Mouse (Mus musculus) heart, embryonic 14.5 days (tissue): Measurements from ENCODE around the gene 1700003E16Rik. TPM values are rescaled to one million over a fixed set of nuclear protein-coding genes. Genes with fewer than 3 reads are reported as not detected.

Experiments
- ATAC-seq: fragments of 200-750 bp; cut with Nextera tagmentation; 2 replicates; pipeline ENCODE4 v1.8.0; 2017; ENCODE audit warnings: low read depth, moderate TSS enrichment; ENCODE audit not compliant: insufficient number of reproducible peaks, insufficient read depth, low FRiP score
- H3K27ac ChIP-seq, 2 experiments: fragments of 200-500 bp in 1 of 2; fragments of 300-500 bp in 1 of 2; sonication (generic) in 1 of 2; replicated peaks in 1 of 2; 2 replicates each; pipeline ENCODE4 v1.5.1; 2012 to 2014; ENCODE audit warnings: low read depth in 2 of 2, low read length in 2 of 2, control low read depth in 1 of 2, mild to moderate bottlenecking in 1 of 2, mixed read lengths in 1 of 2; ENCODE audit not compliant: control insufficient read depth in 1 of 2, insufficient read depth in 1 of 2
- H3K27me3 ChIP-seq: fragments of 300-500 bp; sonication (generic); 2 replicates; pipeline ENCODE4 v1.6.1; 2014; ENCODE audit warnings: mild to moderate bottlenecking, low read length, control low read depth; ENCODE audit not compliant: control insufficient read depth, insufficient read depth
- H3K36me3 ChIP-seq: fragments of 300-500 bp; sonication (generic); 2 replicates; pipeline ENCODE4 v1.6.1; 2014; ENCODE audit warnings: mild to moderate bottlenecking, control low read depth, low read length, mixed read lengths; ENCODE audit not compliant: control insufficient read depth, insufficient read depth
- H3K4me1 ChIP-seq, 2 experiments: fragments of 200-500 bp in 1 of 2; fragments of 300-500 bp in 1 of 2; sonication (generic) in 1 of 2; 2 replicates each; pipeline ENCODE4 v1.6.1; 2012 to 2014; ENCODE audit warnings: low read length in 2 of 2, control low read depth in 1 of 2, mixed read lengths in 1 of 2; ENCODE audit not compliant: control insufficient read depth in 2 of 2, insufficient read depth in 2 of 2
- H3K4me2 ChIP-seq: fragments of 300-500 bp; sonication (generic); 2 replicates; pipeline ENCODE4 v1.6.1; 2014; ENCODE audit warnings: mild to moderate bottlenecking, low read length
- H3K4me3 ChIP-seq, 2 experiments: fragments of 200-500 bp in 1 of 2; fragments of 300-500 bp in 1 of 2; sonication (generic) in 1 of 2; 2 replicates each; pipeline ENCODE4 v1.5.1; 2012 to 2014; ENCODE audit warnings: low read length in 2 of 2, mild to moderate bottlenecking in 2 of 2, control low read depth in 1 of 2, low read depth in 1 of 2, moderate library complexity in 1 of 2; ENCODE audit not compliant: control insufficient read depth in 1 of 2, insufficient read depth in 1 of 2
- H3K9ac ChIP-seq: fragments of 300-500 bp; sonication (generic); 2 replicates; pipeline ENCODE4 v1.6.1; 2014; ENCODE audit warnings: mild to moderate bottlenecking, low read length
- H3K9me3 ChIP-seq: fragments of 300-500 bp; sonication (generic); 2 replicates; pipeline ENCODE4 v1.6.1; 2016; ENCODE audit warnings: low read length, control low read depth; ENCODE audit not compliant: control insufficient read depth
- WGBS: fragments of 180-500 bp; shearing (Covaris S2); extraction: QIAGEN DNeasy Blood & Tissue Kit; methylation state at CpG from one replicate; pipeline ENCODE4 v1.1.7; 2014; 5-methylcytosine and 5-hydroxymethylcytosine counted together
- polyA plus RNA-seq: library from polyadenylated mRNA; unstranded; fragments of >200 nt; fragmentation: Nextera tagmentation; extraction: Ambion mirVana; gene quantifications from 2 replicates; pipeline ENCODE4 v1.2.1, GENCODE M21; 2014

The 1700003E16Rik gene
- polyA plus RNA-seq, 1 experiment from 2014 or later = 0.31 TPM

DNA sequence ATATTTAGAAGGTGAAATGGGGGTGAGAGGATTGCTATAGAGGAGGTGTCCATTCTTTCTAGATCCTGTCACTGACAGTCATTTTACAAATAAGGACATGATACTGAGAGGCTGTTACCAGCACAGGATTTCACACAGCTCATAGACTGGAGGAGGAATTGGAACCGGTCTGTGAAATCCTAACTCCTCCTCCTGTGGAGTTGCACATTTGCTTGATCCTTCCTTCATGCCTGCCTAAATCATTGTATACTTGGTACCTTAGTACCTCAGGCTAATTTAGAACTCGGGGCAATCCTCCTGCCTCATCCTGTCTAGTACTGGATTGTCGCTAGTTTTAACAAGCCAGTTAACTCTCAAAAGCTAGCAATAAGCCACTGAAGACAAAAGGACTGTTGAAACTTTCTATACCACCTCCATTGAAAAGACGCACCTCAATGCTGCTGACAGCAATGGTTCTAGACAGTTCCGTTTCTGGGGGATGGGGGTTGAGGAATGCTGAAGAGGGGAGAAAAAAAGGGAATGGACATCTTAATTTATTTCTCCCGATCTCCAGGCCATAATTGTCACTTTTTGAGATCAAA is 8.9 kb downstream of the 1700003E16Rik start:
- no peak for ATAC-seq
- WGBS = 5% methylated on average over 6 of the region's 6 CpGs
- H3K36me3 ChIP-seq = no peaks in the 10 kb centered on the region; the same call in 1 of the 2 replicates
- H3K27ac ChIP-seq = peak overlapping the region in 1 of 2 experiments; percentile 64; a peak in 2 of 4 replicates
- peak overlapping the region; percentile 72 to 81 for H3K4me3 ChIP-seq
- peak overlapping the region; percentile 89 for H3K4me2 ChIP-seq
- H3K4me1 ChIP-seq = peaks cover 6 to 30% of the 10 kb centered on the region in 2 experiments; a peak in 3 of 4 replicates
- H3K27me3 ChIP-seq = peaks cover 27% of the 10 kb centered on the region
- peak overlapping the region; percentile 88 for H3K9ac ChIP-seq
- H3K9me3 ChIP-seq = no peaks in the 10 kb centered on the region

DNA sequence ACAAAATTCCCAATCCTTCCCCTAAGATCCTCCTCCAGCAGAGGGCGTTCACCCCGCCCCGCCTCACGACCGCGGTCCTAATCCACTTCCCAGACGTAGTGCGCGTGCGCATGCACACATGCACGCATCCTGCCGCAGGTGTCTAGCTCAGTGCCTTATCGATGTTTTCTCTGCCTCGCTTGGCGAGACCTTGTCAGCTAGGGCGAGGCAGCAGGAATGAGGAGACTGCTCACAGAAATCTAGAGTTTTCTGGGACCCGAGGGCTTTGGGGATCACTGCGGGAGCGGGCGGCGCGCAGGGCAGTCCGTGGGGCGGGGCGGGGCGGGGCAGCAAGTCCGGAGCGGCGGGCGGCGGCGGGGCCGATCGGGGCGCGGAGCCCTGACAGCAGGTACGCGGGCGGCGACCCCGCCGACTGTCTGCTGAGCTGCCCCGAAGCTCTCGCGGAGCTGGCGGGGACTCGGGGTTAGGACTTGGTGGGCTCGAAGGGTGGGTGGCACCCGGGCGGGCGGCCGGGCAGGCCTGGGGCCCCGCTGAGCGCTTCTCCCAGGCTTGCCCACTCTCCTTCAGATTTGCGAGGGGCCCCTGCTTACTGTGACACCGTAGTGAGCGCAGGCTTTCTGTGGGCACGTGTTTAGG is 9.5 kb downstream of the 1700003E16Rik start, which contains the start of gene Dctn1:
Gene Dctn1 (plus strand): TSS at position 314 of the 636 bp plus-strand sequence.
- peak within 1 kb of the TSS; percentile 72 to 81 for H3K4me3 ChIP-seq
- peak; percentile 77 for ATAC-seq
- under 1% methylated on average over 47 of the region's 58 CpGs for WGBS
- peak within 1 kb of the TSS; percentile 89 for H3K4me2 ChIP-seq
- peak within 1 kb of the TSS; percentile 88 for H3K9ac ChIP-seq
- no peaks in the 10 kb centered on the region; the same call in 1 of the 2 replicates for H3K36me3 ChIP-seq
- peaks cover 6 to 30% of the 10 kb centered on the region in 2 experiments; a peak in 3 of 4 replicates for H3K4me1 ChIP-seq
- H3K27me3 ChIP-seq = peaks cover 21% of the 10 kb centered on the region
- peak within 1 kb of the TSS; percentile 64 to 75; a peak in 3 of 4 replicates for H3K27ac ChIP-seq
- no peaks in the 10 kb centered on the region for H3K9me3 ChIP-seq

DNA sequence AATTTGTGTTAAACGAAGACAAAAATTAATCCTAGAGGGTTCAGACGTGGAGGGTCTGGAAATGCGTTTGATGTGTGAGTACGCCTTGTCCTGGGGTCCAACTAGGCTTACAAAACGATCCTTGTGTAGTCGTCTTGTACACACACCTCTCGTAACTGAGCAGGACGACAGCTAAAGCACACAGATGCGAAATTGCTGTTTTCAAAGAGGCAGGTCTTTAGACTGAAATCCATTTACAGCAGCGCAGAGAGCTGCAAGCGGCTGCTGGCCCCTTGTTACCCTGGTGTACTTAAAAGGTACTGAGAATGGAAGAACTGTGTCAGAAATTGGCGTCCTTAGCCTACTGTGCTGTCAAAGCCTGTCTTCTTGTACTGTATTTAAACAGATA is 10.0 kb downstream of the 1700003E16Rik start:
- H3K4me2 ChIP-seq = peak overlapping the region; percentile 89
- H3K9me3 ChIP-seq = no peaks in the 10 kb centered on the region
- no peak for ATAC-seq
- H3K4me1 ChIP-seq = peaks cover 6 to 30% of the 10 kb centered on the region in 2 experiments; a peak in 3 of 4 replicates
- 0% methylated on average over 12 of the region's 12 CpGs for WGBS
- H3K9ac ChIP-seq = peak overlapping the region; percentile 88
- H3K36me3 ChIP-seq = no peaks in the 10 kb centered on the region; the same call in 1 of the 2 replicates
- H3K4me3 ChIP-seq = peak overlapping the region; percentile 72 to 81
- H3K27me3 ChIP-seq = peaks cover 16% of the 10 kb centered on the region
- peak overlapping the region in 1 of 2 experiments; percentile 54; a peak in 2 of 4 replicates for H3K27ac ChIP-seq

DNA sequence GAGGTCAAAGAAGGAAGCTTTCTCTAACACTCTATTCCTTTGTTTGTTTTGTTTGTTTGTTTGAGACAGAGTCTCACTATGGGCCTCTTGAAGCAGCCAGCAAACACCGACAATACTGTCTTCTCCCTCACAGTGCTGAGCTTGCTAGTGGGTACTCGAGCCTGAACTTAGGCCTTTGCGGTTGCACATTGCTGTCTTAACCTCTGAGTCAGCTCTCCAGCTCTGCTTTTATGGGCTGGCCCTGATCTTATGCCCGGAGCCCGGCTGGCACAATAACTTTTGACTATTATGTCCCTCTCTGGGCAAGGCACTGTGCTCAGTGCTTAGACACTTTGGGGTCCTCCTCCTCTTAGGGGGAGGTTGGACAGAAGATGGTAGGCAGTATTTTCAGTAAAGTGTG is 13.7 kb downstream of the 1700003E16Rik start:
- 75% methylated on average over 5 of the region's 5 CpGs for WGBS
- Histone ChIP-seq H3K9me3 (no peaks in the 10 kb centered on the region), H3K4me3 (no peak overlapping the region), H3K9ac (no peak overlapping the region), H3K27ac (no peak overlapping the region), H3K4me2 (no peak overlapping the region), H3K27me3 (no peaks in the 10 kb centered on the region), H3K4me1 (peaks cover 0 to 16% of the 10 kb centered on the region in 2 experiments; a peak in 2 of 4 replicates), H3K36me3 (no peaks in the 10 kb centered on the region; the same call in 1 of the 2 replicates)
- no peak for ATAC-seq

DNA sequence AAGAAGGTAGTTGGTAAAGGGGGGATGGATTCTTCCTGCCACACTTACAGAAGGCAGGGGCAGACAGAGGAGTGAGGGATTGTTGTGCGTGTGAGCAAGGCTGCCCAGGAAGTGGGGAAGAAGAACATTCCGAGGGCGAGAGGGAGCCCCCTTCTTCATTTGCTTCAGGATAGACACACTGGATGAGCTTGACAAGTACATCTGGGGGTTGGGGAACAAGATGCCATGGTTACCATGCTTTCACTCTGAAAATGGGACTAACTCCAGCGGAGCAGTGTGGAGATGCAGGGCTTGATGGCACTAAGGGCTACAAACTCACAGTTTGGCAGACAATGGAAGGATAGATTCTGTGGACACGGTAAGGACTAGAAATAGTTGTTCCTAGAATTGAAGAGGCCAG is 14.9 kb downstream of the 1700003E16Rik start:
- Histone ChIP-seq H3K9ac (no peak overlapping the region), H3K36me3 (peaks cover 4% of the 10 kb centered on the region; the same call in 1 of the 2 replicates), H3K4me3 (no peak overlapping the region), H3K9me3 (no peaks in the 10 kb centered on the region), H3K4me1 (peaks cover 0 to 12% of the 10 kb centered on the region in 2 experiments; a peak in 2 of 4 replicates), H3K27me3 (no peaks in the 10 kb centered on the region), H3K27ac (no peak overlapping the region), H3K4me2 (no peak overlapping the region)
- WGBS = 87% methylated on average over 5 of the region's 5 CpGs
- ATAC-seq = no peak

DNA sequence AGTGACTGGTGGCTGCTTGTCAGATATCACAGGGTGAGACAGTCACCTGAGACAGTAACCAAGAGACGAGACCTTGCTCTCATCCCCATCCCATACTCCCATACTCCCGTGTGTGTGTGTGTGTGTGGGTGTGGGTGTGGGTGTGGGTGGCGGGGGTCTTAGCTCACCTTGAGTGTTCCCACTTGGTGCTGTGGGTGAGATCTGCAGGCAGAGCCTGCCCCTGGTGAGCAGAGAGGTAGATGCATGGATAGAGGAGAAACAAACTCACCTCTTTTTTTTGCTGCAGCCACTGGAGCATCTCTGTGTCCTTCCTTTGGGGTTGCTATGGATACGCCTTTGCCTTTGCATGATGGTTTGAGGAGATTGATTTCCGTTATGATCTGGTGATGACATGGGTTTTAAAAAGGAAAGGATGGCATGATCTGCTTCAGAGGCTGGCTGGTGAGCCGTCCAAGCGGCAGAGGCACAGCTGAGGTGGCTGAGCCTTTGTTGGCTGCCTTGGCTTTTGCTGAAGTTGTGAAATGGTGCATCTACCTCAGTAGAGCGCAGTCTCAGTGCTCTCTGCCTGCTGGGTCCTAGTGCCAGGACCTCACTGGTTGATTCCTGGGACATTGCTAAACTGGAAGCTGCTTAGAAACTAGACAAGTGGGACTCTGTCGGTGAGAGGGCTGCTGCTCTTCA is 16.2 kb downstream of the 1700003E16Rik start:
- no peaks in the 10 kb centered on the region for H3K9me3 ChIP-seq
- H3K4me2 ChIP-seq = no peak overlapping the region
- no peak overlapping the region for H3K27ac ChIP-seq
- peaks cover 4% of the 10 kb centered on the region; the same call in 1 of the 2 replicates for H3K36me3 ChIP-seq
- no peak for ATAC-seq
- peaks cover 0 to 2% of the 10 kb centered on the region in 2 experiments; a peak in 1 of 4 replicates for H3K4me1 ChIP-seq
- H3K9ac ChIP-seq = no peak overlapping the region
- WGBS = 69% methylated on average over 9 of the region's 9 CpGs
- no peaks in the 10 kb centered on the region for H3K27me3 ChIP-seq
- no peak overlapping the region for H3K4me3 ChIP-seq

DNA sequence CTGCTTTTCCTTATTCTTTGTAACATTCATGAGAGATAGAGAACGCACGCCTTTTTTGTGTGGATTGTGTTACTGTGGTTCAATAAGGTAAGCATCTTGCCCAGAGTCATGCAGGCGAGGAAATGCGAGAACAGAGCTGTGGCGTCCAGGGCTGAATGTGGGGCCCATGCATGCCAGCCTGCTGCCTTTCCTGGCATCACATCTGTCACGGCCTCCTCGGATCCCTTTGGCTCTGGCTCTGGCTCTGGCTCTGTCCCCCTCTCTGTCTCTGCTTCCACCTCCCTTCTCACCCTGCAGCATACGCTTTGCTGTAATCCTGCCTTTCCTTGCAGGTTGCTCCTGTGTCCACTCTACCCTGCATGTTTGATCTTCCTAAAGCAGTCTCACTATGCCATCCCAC is 19.8 kb downstream of the 1700003E16Rik start:
- no peak overlapping the region for H3K27ac ChIP-seq

More for the DNA sequence above, 19.8 kb downstream of the 1700003E16Rik start:
- no peak overlapping the region for H3K4me3 ChIP-seq
- 84% methylated on average over 8 of the region's 8 CpGs for WGBS
- ATAC-seq = no peak
- no peaks in the 10 kb centered on the region for H3K9me3 ChIP-seq
- no peaks in the 10 kb centered on the region for H3K27me3 ChIP-seq
- peaks cover 8 to 13% of the 10 kb centered on the region in 2 experiments for H3K4me1 ChIP-seq
- H3K4me2 ChIP-seq = no peak overlapping the region
- 0 out of 2 replicates have a peak, but pooled peaks cover 6% of the 10 kb centered on the region for H3K36me3 ChIP-seq
- no peak overlapping the region for H3K9ac ChIP-seq
